Mouse (Mus musculus): ENCODE measurements around the gene Znrf4.
A peak's percentile ranks its signal among the peaks of the same experiment; 100 is the strongest.

Gene Znrf4

DNA sequence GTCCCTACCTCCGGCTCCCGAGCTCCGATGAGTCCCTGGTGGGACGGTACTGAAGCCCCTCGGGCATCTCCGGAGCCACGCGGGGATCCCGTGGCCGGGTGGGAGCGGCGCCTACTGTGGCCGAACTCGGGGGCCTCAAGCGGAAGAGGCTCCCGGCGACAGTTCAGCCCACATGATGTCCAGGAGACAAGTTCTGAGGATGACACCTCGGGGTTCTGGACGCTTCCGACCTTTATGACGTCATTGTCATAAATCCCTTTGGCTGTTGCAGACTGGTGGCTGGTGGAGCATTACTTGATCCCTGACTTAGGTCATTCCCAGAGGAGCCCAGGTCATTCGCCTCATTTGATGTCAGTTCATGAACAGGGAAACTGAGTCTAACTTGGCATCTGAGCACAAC, at the start of gene Znrf4:
Znrf4 (minus strand) TSS at position 122 of the 400 bp plus-strand sequence.
- DNase-seq (ENCODE audit: low spot score) = no peak

DNA sequence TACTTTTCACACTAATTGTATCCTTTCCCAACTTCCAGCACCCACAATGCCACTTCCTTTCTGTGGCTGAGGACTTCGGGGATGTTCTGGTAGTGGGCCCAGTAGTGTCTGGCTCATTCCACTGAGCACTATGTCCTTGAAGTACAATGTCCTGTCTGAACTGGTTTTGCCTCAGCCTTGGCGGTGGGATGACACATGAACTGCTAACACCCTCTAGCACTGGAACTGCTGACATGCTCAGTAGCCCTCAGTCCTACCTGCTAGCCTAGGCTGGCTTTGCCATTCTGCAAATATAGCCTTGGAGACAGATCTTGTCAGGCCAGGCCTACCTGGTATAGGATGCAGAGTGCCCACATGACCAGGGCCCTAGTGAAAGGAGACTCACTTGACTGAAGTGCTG, 49.6 kb upstream of the Znrf4 start:
- DNase-seq (ENCODE audit: low spot score) = no peak

DNA sequence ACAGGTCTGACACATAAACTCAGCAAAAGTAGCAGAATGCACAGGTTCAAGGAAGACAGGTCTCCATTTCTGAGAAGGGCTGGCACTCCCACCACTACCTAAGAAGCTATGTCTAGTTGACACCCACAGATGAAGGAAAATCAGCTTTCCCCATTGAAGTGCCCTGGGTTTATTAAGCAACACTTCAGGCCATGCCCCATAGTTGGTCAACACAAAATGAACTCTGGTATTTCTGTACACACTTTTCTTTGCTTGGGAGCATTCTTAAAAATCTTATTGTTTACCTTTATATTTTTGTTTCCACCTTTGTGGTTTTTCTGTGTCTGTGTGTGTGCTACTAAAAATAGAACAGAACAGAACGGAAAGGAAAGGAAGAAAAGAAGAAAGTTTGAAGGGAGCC, 47.9 kb upstream of the Znrf4 start:
- no peak for DNase-seq (ENCODE audit: low spot score)

DNA sequence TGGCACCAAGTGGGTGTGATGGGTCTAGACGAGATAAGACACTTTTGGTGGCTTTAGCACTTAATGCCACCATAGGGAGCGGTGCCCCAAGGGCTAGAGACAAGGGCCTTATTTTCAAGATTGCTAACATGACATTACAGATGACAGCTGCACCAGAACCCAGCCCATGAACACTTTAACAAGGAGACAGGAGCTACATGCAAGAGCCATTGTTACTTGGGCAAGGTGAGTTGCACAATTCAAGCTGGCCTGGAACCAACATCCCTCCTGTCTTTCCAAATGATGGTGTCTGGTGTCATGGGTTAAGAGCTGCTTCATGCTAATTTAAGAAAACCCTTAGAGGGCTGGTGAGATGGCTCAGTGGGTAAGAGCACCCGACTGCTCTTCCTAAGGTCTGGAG, 47.2 kb upstream of the Znrf4 start:
- DNase-seq (ENCODE audit: low spot score) = no peak

DNA sequence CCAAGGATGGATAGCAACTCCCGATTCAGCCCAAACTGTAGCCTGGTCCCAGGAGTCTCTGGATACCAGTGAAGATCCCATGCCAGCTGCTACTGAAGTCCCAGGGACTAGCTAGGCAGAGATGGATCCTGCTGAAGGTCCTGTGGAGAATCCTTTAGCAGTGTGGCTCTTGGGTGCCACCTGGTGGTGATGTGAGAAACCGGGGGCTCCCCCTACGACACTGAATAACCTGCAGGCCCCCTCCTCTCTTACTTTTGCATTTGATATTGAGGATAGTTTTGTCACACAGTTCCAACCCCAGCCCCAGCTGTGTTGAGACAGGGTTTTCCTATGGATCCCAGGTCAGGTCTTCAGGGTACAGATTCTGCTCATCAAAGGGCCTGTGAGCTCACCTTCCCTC, 46.2 kb upstream of the Znrf4 start:
- DNase-seq (ENCODE audit: low spot score) = peak; percentile 44

DNA sequence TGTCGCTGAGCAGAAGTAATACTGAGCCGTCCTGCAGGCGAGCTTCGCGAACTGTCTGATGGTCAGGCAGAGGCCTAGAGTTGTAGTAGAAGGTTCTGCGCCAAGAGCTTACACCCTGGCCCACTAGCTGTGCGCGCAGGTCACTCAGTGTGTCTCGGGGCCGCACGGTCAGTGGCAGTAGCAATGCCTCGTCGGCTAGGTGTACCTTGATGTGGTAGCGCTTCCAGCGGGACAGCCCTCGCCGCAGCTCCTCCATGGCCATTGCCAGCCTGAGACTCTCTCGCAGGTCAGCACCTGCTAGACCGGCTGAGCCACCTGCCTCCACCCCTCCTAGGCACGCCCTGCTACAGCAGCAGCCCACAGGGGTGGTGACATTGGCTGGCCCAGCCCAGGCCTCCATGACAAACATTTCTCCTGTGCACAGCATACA, 41.9 kb upstream of the Znrf4 start, which contains the start of gene Gm20219:
Gm20219 (minus strand) TSS at position 266 of the 430 bp plus-strand sequence.
- no peak for DNase-seq (ENCODE audit: low spot score)

DNA sequence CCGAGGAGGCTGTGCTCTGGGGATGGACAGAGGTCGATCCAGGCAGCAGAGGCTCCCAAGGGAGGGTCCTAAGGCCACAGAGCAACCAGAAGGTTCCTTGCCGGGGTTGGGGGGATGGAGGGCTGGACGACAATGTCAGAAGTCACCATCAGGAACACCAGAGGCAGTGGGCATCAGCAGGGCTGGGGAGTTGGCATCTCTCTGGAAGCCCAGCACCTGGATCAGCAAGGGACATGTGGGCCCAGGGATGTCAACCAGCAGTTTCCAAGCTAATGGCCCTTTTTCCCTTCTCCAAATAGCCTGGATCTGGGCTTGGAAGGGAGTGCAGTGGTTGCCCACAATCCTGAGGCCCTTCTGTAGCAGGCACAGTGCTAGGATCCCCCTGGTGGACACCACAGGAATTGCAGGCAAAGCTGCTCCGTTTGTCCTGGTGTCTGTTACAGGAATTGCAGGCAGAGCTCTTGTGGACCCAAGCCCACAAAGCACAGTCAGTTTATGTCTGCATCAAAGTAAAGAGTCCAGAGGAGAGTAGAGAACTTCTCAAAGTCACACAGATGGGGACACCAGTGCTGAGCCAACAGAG, 40.6 kb upstream of the Znrf4 start:
- DNase-seq (ENCODE audit: low spot score) = peak; percentile 79

DNA sequence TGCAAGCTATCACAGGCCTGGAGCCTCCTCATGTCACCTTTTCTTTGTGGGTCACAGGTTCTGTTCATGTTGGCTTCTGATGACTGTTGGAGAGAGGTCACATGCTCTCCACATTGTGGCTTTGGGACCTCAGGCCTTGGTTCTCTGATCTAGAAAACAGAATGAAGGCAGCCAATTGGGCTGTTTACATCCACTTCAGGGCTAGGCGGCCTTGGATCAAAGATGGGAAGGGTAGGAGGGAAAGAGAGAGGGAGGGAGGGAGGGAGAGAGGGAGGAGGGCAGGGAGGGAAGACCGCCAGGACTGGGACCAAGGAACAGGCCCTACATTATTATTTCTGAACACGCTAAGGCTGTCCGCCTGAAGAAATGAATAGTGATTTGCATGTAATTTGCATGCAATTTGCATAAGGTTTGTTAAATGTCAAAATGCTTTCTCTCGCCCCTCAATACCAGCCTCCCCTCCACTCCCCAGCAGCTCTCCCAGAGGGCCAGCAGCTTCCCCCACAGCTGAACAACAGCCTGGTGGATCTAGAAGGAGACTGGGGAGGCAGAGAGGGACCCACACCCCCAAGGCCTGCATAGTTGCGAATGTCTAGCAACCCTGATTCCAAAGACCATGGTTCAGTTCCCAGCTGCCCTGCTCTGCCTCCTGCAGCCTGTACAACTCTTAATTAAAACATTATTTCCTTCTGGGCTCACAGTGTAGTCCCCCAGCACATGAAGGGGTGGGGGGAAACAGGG, 39.8 kb upstream of the Znrf4 start:
- no peak for DNase-seq (ENCODE audit: low spot score)

DNA sequence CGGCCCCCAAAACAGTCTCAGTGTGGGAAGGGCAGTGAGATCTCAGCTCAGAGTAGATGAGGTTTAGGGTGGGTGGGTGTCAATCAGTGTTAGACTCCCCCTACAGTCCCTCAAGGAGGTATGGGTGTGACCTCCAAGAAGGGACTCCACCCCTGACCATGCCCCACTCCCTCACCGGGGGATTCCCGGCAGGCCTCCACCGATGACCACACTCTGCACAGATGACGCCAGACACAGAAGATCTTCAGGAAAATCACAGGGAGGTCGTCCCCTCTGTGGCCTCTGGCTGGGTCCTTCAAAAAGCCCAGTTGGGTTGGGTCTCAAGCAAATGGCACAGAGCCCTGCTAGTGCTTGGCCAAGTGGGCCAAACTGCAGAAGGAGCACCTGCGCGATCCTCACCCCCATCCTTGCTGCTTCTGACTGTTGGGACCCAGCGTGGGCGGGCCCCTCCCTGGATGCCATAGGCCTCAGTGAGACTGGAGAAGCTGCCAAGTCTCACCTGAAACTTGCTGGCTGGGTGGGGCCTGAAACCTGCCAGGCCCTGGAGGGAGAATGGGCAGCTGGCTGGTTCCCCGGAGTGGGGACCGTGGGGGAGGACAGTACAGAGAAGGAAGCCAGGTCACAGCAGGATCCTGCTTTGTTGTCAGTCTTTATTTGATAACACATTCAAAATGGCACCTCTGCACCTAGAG, 38.7 kb upstream of the Znrf4 start:
- DNase-seq (ENCODE audit: low spot score) = no peak

DNA sequence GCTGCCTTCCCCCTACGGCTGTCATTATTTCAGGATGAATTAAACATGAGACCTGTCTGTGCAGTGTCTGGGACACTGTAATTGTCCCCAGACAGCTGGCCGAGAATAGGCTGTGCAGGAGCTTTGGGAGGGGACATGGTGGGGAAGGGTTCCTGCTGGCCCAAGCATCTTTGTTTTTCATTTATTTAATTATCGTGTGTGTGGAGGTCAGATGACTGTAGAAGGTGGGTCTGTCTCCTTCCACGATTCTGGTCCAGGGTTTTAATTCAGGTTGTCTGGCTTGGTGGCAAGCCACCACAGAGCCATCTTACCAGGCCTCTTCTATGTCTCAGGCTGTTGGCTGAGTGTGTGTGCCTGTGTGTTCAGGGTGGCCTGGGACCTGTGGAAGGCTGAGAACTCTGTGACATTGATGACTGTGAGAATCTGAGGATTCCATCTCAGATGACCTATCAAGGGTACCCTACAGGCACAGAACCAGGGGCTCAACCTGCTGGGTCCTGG, 36.4 kb upstream of the Znrf4 start:
- no peak for DNase-seq (ENCODE audit: low spot score)

DNA sequence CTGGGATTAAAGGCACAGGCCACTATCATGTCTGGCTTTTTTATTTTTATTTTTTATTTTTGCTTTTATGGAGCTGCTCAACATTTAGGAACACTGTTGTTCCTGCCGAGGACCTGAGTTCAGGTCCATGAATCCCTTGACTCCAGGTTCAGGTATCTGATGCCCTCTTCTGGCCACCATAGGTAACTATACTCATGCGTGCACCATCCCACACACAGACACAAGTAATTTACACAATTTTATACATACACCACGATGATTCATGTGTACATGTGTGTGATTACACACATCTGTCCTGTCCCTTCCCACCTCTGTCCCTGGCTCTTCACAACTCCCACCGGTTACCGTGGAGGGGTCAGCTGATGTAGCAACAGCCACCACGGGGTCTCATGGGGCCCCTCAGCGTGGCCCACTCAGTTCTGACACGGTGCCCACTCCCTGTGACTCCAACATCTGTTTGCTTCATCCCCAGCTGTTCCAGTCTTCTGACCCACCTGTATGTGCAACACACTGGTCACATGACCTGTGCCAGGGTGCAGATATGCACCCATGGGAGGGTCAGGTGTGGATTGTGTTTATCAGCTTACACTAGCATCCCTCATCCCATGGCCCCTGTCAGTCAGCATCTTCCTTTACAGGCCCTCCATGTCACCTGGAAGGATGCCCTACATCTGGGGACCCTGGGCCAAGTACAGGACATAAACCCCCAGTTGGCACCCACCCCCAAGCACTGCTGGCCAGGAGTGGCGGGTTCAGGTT, 35.8 kb upstream of the Znrf4 start:
- no peak for DNase-seq (ENCODE audit: low spot score)

DNA sequence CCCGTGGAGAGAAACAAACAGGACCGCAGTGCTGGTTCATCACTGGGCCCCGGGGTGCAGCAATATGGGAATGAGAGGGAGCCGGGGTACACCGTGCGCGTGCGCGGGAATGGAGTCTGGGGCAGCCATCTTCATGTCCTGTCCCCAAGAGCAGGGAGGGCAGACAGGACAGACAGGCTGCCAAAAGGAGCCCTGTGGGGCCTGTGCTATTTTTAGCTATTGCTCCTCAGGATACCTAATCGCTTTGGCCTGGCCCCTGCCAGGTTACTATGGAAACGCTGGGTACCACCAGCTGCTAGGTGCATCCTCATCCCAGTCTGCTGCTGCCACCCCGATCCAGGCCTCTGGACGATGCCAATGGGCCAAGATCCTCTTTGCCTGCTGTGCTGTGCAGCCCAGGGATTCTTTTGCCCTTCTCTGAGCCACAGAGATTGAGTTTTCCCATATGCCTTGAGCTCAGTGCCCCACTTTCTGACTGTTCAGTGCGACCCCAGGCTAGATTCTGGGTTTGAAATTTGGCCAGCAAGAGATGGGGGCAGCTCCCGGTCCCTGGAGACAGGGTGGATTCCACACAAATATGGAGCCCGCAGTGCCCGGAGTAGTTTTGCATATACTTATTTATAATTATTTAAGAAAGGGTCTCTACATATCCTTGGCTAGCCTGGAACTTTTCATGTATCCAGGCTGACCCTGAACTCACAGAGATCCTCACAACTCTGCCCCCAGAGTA, 35.0 kb upstream of the Znrf4 start:
- DNase-seq (ENCODE audit: low spot score) = no peak

DNA sequence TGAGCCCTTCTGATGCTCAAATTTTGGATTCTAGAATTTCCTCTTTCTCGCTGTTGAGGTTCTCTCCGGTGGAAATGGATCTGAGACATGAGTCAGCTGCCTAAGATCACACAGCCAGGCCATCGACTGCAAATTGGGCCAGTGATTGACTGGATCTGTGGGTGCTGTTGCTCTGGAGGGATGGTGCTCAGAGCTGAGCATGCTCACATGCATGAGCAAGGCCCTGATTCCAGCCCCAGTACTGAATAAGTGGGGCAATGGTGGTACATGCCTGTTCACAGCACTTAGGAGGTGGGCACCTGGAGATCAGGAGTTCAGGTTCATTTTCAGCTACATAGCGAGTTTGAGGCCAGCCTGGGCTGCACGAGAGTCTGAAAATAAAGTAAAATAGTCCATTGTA, 34.3 kb upstream of the Znrf4 start:
- DNase-seq (ENCODE audit: low spot score) = no peak

DNA sequence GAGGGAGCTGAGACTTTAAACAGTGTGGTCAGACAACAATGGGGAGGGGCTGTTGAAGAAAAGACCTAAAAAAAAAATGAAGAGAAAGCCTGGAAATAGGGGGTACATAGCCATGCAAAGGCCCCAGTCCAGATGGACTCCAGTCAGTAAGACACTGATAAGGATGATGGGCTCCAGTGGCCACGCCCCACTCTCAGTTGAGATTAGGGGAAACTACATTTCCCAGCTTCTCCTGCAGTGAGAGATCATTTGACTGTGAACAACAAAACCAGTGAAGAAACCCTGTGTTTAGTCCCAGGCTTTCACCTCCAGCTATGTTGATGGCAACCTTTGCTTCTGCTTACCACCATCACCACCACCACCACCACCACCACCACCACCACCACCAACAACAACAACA, 33.7 kb upstream of the Znrf4 start:
- DNase-seq (ENCODE audit: low spot score) = no peak

DNA sequence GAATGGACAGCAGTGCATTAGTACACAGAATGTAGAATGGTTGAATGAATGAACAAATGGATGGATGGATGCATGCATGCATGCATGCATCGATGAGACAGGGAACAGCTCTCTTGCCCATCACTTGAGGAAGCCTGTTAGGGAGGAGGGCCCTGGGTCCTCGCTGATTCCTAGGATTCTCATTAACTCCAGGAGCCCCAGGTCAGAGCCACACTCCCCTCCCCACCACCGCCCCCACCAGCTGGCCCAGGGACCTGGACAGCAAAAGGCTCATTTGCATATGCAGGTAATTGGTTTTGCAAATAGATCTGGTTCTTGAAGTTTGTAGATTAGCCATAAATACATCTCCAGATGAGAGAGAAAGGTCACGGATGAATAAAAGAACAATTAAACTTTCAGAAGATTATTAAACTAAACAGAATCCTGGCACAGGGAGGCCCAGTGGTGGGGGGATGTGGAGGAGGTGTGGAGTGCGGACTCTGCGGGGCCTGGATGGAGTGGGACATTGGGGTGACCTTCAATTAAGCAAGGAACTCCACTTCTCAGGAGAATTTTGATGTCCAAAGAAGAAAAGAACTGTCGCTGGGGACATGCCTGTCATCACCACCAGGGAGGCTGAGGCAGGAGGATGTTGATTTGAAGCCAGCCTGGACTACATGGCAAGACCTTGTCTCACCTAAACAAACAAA, 32.6 kb upstream of the Znrf4 start:
- no peak for DNase-seq (ENCODE audit: low spot score)

DNA sequence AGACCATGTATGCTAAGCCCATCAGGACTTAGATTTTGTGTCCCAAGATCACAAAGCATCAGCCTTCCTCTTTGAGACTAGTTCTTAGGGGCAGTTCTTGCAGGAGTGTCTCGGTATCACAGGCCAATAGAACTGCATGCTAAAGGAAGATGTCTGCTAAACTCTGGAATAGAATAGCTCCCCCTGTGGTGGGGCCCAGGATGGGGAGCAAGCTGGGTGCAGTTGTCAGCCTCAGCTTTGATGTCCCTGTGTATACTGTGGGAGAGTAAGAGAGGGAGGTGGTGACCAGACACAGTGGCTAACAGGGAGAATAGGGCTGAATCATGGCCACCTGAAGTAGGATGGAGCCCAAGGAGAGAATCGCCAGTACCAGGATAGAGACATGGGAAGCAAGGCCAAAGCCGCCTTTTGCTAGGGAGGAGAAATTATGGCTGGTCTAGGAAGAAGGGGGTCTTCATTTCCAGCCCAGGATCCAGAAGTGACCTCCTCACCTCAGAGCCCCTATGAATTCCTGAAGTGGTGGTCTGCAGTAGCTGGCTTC, 31.5 kb upstream of the Znrf4 start:
- no peak for DNase-seq (ENCODE audit: low spot score)

DNA sequence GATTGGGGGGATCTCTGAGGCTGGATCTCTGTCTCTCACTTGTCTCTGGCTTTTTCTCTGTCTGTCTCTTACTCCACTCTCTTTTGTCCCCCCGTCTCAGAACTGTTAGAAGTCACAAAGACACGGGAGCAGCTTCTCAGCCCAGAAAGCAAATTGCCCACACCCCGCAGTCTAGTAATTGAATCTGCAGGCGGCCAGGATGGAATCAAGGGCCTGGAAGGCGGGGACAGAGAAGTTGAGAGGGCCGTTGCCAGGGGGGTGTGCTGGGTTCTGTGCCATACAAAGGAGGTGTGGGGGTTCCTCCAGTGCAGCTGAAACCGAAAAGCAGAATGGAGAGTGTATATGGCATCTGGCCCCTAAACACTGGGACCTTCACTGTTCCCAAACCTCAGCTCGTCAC, 30.5 kb upstream of the Znrf4 start:
- no peak for DNase-seq (ENCODE audit: low spot score)

DNA sequence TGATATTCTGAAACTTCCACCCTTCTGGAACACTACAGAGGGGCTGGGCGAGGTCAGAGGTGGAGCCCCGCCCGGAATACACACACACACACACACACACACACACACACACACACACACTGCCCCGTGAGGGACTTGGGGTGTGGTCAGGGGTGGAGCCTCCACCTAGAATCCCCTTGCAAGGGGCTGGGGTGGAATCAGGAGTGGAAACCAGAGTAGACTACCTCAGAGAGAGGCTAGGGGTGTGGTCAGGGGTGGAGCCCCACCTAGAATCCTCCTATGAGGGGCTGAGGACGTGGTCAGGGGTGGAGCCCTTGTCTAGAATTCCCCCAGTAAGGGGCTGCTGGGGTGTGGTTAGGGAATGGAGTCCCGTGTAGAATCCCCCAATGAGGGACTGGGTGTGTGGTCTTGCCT, 28.3 kb upstream of the Znrf4 start:
- DNase-seq (ENCODE audit: low spot score) = no peak

DNA sequence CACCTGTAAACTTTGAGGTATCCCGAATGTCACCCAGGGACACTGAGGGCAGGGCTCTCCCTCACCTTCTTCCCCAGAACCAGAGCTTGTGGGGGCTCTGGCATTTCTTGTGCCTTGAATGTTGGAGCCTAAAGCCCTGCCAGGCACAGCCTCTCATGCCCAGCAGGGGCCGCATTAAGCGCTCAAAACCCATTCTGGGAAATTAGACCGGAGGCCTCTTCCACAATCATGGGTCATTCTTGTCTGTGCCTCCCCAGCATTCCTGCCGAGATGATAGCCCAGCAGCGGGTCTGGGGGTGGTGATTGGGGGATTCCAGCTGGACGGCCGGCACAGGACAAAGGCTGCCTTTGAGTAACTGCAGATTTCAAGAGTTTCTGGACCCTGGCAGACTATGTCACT, 25.7 kb upstream of the Znrf4 start:
- DNase-seq (ENCODE audit: low spot score) = no peak

DNA sequence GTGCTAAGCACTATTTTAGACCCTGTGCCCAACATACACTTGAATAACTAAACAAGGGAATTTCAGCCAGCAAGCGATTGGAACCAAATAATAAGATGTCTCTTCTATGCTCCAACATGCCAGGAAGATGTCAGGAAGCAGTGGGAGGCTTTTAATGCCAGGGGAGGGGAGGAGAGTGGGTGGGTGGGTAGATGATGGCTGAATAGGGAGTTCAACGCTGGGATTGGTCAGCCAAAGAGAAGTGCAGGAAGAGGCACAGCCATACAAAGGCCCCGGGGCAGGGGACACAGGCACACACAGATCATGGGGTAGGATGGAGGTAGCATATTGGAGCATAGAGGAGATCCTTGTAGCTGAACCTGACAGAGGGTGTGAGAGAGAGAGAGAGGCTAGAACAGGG, 24.6 kb upstream of the Znrf4 start:
- no peak for DNase-seq (ENCODE audit: low spot score)

DNA sequence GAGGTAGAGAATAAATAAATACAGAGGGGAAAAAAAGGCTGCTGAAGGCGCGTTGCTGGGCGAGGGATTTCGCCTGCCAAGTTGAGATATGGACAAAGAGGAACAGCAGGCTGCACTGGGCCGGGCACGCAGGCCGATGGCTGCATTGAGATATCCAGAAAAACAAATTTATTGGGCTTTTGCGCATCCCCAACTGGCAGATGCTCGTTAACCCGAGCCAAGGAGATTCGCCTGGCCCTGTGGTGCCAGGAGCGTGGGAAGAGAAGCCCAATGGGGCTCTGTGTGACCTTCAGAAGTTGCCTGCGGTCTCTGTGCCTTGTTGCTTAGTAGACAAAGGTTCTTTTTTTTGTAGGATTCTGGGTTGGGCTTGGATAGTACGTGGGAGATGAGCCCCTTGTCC, 24.0 kb upstream of the Znrf4 start:
- no peak for DNase-seq (ENCODE audit: low spot score)

Measured in layer of hippocampus, adult 9-10 months (tissue).